Mouse (Mus musculus) bone marrow, adult 2 months (tissue): ENCODE data around the gene Col8a1.

Experiments used
- CTCF ChIP-seq: fragments of 200-500 bp; IDR thresholded peaks from 2 replicates; pipeline ENCODE4 v1.5.1; 2011; ENCODE audit warnings: low read length, control low read depth; ENCODE audit not compliant: control insufficient read depth, insufficient read depth
- POLR2A ChIP-seq: fragments of 200-500 bp; IDR thresholded peaks from 2 replicates; pipeline ENCODE4 v1.6.1; 2011; ENCODE audit warnings: low read depth, mild to moderate bottlenecking, control low read depth, low read length, borderline replicate concordance; ENCODE audit not compliant: control insufficient read depth

DNA sequence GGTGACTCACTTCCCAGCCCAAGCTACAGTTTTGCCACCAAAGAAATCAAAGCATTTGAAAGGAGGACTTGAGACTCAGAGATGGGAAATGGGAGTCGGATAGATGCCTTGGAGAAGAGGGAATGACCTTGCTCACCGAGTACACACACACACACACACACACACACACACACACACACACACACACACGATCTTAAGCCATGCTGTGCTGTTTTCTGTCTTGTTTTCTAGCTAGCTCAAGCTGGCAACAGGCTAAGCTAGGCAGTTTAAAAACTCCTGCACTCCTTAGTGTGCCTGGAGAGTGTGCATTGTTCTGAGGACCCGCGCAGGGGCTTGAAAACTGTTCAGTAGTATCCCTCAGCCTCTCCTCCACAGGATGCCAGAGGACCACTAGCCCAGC, 1.2 kb upstream of the Col8a1 start:
- TF ChIP-seq CTCF = no peak
- TF ChIP-seq POLR2A = no peak
